Mouse (Mus musculus) adrenal gland, adult 8-10 months (tissue): ENCODE measurements at regions not wholly inside any gene's neighbourhood (a gene's known extent, or its start where the extent isn't known, plus 50 kb on each side); places are given as distances from the start of the nearest gene placed in this dataset.
A peak's percentile ranks its signal among the peaks of the same experiment; 100 is the strongest.

Experiments
- DNase-seq: peaks from one replicate; pipeline ENCODE4 v3.0.0; 2022

DNA sequence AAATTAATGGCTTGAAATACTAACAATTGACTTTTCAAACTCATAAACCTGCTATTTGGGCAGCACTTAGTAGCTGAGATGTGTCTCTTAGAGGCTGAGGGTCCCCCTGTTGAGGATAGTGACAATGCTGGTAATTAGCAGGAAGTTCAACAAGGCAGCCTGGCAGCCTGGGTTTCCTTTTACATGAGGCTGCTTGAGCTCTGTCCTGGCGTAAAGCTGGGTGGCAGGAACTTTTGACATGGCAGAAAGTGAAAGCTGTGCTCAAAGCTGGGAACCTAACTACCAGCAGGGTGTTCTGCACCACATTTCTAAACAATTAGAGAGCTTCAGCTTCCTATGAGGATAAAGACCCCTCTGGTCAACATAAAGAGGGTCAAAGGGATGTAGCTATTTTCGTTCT lies 194.5 kb downstream of the Etaa1 start:
- DNase-seq = no peak

GRCm38 (mm10) chr11:17763411-17763810 lies 190.3 kb downstream of the Etaa1 start:
- DNase-seq = no peak

- DNase-seq = no peak
Observed at GRCm38 (mm10) chr11:17764146-17764545, 189.5 kb downstream of the Etaa1 start.

DNA sequence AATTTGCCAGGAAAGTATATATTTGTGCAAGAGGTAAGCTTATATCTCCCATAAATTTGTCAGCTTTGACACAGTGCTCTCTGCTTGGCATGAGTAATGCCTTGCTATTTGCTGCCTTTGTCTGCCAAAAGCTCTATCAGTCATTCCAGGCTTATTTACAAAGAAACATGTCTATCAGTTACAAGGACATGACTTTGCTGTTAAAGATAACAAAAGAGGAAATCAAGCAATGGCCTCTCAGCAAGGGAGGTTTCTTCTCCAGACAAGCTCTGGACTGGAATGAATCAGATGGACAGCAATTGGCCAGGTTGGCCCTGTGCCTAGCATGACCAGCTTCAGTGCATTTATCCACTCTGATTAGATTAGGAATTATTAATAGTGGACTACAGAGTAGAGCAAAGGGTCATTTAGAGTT lies 185.3 kb downstream of the Etaa1 start:
- DNase-seq = peak; percentile 87

- DNase-seq = peak; percentile 16
Observed at GRCm38 (mm10) chr11:17768837-17769466, 184.7 kb downstream of the Etaa1 start.

DNA sequence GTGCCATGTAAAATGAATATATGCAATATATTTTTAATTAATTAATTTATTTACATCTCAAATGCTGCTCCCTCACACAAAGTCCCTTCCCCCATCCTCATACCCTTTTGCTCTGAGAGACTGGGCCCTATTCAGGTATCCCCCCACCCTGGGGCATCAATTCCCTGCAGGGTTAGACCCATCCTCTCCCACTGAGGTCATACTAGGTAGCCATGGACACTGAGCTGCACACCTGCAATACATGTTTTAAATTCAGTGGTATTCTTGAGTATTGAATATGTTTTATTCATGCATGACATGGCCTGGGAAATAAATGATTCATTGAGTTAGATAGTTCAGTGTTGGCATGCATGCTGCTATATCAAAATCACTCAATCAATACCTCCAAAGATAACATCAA lies 156.0 kb downstream of the Etaa1 start:
- no peak for DNase-seq

DNA sequence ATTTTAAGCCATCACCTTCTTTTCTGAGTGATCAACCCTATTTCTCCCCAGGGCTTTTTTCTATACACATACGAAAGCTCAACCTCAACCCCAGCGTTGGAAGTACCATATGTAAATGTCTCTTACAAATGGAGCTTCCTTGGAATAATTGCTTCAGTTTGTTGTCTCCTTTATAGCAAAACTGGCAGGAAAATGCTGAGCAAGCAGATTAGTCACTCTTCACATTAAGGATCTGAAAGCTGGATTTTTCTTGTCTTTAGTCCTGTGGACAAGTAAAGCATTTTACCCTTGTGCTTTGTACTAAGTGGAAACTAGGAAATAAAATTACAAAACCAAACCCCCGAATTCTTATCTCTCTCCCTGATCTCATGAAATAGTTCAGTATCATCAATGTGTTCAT lies 145.8 kb downstream of the Etaa1 start:
- no peak for DNase-seq

DNA sequence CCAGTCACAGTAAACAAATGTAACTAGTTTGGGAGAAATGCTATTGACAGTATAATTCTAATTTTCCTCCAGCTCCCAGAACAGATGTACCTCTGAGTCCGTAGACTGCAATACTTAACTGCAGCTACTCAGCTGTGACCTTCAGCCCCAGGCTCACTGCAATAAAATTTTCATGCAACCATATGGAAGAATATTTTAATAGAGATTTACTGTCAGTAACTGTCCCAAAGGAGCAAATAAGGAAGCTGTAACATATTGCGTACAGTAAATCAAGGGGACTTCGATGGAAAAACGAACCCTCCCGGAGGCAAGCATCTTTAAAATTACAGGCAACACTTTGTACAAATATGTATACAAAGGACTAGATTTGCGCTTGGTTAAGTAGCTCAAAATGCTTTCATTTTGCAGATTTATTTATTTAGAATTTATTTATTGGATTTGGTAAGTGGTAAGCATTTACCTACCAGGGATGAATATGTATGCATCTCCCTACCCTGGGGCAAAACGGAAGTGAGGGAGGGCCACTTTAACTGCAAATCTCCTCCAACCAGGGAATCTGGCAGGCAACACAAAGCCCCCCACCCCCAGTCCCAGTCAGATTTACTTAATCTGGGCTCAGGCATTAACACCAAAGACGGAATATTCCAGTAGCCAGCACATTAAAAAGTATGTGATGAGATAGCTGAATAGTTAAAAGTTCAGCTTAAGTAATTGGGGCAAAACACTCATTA lies 141.7 kb downstream of the Etaa1 start:
- DNase-seq = no peak

- no peak for DNase-seq
Observed at GRCm38 (mm10) chr11:17842642-17843041, 111.0 kb downstream of the Etaa1 start.

DNA sequence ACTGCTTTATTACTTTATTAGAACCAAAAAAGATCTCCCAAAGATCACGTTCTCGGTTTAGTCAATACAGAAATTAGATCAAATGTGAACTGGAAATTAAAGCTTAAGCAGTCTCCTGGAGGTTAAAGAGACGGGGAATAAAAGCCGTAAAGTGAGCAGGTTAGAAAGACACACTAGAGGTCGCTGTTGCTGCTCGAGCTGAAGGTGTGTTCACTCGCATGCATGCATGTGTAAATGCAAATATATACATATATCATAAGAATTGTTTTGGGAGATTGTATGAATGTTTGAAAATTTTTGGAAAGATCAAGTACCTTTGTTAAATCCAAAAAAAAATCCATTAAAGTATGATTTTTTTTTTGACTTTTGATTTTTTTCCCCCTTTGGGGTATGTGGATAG lies 101.3 kb downstream of the Etaa1 start:
- DNase-seq = no peak

GRCm38 (mm10) chr11:17853246-17853804 lies 100.3 kb downstream of the Etaa1 start:
- no peak for DNase-seq

GRCm38 (mm10) chr11:17853832-17854231 lies 99.8 kb downstream of the Etaa1 start:
- no peak for DNase-seq

- no peak for DNase-seq
Observed at GRCm38 (mm10) chr11:17859364-17860131, 94.1 kb downstream of the Etaa1 start.

- no peak for DNase-seq
Observed at GRCm38 (mm10) chr11:17864833-17865397, 88.8 kb downstream of the Etaa1 start.

DNA sequence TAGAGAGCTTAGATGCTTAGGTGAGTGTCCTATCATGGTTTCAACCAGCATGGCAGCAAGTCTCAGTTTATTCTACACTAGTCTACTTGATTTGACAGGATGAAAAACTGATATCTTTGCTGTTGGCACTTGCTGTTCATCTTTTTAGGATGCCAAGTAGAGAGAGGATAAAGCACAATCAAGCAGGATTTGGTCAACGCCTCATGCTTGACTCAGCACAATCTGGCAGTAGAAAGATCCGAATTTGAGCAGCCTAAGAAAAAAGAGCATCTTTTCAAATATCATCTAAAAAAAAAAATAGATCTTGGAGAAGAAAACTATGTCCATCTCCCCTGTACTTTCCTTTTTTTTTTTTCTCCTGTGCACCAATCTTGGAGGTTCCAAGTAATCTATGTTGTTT lies 83.0 kb downstream of the Etaa1 start:
- no peak for DNase-seq

DNA sequence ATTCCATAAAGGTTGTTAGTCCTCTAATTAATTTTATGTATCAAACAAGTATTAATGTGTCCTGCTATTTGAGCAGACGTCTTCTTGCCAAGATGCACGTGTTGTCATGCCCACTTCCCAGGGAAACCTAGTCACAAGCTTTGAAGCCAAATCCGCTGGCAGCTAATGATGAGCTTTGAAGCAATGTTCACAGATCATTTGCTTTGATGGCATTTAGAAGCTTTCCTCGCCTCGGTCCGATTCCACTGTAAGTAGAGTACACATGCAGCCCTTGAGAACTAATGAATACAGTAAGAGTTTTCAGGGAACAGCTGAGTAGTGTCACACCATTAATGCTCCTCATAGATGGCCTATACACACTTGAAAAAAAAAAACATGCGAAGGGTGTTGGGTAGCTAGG lies 81.8 kb downstream of the Etaa1 start:
- no peak for DNase-seq

- no peak for DNase-seq
Observed at GRCm38 (mm10) chr11:17883276-17883675, 70.4 kb downstream of the Etaa1 start.
